Mouse (Mus musculus) mouse trophoblast stem cell (cell line): Measurements from ENCODE around the gene Gnl2.

Experiments used
- in situ Hi-C, 2 experiments: fragments of 300-500 bp; cut with MseI, MboI; formaldehyde crosslinking; loops; 2 replicates in 1 of 2; 3 replicates in 1 of 2; pipeline ENCODE4 v1.15.1; 2025

Gnl2 gene

DNA sequence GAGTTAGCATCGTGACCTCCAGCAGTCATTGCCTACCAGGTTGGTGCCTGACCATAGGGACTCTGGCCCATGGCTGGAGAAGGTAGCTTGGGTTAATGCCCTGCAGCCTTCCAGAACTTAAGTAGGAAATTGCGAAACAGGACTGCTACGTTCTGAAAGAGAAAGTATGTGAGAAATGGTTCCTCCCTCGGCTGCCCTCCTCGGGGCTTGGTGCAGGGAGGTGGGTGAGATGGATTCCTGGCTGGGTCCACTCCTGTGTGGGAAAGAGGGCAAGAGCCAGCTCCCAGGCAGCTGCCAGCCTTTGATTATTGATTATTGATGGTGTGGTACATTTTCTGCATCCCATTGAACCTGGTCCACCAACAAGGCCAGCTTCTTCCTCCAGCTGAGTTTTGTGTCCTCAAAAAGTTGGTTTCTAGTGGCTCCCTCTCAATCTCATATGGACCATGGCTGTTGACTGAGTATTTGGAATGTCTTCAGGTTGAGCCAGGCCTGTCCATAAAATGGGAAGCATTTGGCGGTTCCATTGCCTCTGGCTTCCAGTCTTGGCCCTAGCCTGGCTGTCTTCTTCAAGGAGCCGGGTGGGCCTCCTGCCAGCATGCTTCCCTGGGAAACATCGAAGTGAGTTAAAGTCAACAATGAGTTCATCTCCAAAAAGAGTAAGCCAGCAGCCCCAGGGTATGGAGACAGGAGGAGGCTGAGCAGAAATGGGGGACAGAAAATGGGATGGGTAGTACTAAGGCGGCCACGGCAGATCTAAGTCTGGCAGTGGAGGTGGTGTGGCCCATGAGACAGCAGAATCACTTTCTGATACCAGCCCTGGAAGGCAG is at the start of gene Gnl2:
Gnl2 (plus strand) TSS at position 780 of the 830 bp plus-strand sequence.
- in situ Hi-C loops = no loop called here

DNA sequence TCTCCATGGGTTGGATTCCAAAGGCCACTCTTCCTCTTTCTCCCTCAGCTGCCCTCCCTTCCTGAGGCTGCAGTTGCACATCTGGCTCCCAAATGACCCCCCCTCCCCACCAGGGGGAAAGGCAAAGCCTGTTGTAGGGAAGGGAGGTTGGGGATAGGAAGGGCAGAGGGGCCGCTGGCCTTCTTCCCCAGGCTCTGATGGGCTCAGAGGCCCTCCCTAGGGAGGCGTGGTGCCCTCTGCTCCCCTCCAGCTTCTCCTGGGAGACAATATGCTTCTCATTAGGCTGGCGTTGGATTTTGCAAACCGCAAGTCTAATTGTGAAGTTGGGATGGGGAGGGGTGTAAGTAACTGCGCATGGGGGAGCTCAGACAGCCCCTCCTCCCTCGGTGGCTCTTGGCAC is 47.7 kb upstream of the Gnl2 start:
- in situ Hi-C loops = no loop called here

DNA sequence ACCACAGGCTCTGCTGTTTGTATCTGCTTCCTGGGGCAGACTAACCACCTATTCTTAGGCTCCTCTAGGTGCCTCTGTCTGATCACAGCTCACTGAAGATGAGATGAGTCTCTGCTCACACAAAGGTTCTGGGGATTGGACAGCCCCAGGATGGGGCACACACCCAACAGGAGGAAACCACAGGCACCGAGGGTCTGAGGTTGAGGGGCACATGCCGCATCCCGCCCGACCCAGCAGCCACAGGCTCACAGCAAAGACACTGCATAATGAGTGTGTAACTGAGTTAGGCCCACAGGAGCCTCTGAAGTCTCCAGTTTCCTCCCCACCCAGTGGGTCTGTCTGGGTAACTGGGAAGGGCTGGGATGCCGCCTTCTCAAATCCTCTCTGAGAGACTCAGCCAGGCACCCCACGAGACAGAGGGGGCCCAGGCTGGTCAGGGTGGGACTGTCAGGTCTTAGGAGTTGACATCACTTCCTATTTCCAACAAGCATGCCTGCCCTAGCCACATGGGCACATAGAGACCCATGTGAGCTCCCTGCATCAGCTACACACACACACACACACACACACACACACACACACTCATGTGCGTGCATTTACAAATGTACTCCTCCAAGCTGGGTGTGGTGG is 47.1 kb upstream of the Gnl2 start:
- in situ Hi-C loops = no loop called here

DNA sequence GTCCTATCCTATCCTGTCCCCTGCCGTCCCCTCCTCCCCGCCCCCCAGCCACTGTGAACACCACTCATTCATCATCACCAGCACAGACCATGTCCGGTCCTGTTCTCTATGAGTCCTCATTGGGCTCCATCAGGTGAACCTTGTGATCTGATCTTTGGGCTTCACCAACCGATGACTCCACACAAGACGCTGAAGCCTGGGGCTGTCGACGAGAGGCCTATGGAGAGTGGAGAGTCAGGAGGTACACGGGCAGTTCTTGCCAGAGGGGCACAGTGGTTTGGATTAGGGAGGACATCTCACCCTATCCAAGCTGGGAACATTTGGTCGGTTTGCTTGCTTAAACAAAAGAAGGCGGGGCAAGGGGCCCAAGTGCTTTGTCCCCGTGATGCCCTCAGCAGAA is 46.2 kb upstream of the Gnl2 start:
- in situ Hi-C loops = no loop called here

DNA sequence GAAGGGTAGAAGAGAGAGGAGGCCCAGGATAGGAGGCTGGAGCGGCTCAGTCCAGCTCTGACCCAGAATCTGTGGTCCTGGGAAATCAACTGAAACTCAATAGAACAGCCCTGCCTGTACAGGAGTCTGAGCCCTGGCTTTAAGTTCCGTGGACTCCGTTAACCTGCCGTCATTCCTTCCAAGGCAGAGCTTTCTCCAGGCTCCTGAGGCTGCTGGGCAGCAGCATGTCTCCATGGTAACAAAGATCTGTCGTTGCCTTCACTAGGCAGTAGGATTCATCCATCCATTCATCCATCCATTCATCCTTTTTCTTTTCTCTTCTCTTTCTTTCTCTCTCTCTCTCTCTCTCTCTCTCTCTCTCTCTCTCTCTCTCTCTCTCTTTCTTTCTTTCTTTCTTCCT is 45.7 kb upstream of the Gnl2 start:
- in situ Hi-C loops = no loop called here

DNA sequence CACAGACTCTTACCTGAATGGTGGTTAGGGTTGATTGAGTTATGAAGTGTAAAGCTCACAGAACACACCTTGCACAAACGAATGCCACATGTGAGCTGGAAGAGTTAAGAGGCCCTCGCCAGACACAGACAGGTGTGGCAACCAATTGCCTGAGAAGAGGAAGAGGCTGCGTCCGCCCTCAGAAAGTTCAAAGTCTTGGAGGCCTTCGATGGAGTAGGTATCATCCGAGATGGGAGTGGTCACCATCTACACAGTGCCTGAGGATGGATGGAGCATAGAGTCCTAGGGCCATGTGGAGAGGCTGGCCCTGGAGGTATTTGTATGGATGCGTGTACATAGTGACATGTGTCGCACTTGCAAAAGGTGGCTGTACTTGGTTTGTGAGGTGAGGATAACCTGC is 45.3 kb upstream of the Gnl2 start:
- in situ Hi-C loops = no loop called here

DNA sequence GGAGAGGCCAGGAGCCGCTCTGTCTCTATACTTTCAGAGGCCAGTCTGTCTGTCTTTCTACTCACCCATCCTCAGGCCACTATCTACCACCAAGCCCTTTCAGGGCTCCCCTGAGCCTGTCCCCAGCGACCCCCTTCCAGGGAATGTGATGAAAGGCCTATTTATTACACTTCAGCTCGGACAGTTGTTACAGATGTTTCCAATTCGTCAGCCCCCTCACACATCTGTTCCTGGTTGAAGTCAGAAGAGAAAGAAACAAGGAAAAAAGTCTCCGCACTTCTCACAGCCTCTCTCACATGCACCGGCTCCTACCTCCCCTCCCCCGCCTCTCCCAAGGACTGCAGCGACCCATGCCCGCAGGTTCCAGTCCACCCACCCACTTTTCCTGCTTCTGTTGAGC is 44.1 kb upstream of the Gnl2 start:
- in situ Hi-C loops = no loop called here

DNA sequence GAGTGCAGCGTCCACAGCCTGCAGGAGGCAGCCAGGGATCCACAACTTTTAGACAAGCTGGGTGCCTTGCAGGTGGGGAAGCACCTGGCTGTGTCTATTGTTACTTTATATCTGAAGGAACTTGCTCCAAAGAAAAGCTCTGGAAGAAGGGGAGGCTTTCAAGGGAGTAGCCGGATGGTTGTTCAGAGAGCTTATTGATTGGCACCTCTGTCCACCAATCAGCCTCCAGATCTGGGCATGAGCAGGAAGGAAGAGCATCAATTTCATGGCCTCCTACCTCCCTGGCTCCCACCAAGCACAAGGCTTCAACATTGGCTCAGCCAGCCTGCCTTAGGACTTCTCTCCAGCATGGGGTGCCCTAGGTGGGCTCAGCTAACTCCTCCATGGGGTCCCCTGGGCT is 43.1 kb upstream of the Gnl2 start:
- in situ Hi-C loops = no loop called here

DNA sequence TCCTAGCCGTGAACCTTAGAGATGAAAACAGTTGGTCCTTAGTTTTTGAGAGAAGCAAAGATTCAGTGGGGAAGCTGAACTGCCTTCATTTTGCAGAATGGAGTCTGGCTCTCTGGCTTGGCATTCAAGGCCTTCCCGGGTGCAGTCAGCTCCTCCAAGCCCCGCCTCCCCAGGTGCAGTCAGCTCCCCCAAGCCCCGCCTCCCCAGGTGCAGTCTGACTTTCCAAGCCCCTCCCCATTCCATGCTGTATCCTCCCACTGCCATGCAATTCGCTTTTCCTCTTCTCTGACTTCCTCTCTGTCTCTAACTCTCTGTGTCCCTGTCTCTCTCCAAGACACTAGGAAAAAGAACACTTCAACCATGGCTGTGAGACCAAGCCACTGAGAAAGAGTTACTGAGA is 38.2 kb upstream of the Gnl2 start:
- in situ Hi-C loops = no loop called here

DNA sequence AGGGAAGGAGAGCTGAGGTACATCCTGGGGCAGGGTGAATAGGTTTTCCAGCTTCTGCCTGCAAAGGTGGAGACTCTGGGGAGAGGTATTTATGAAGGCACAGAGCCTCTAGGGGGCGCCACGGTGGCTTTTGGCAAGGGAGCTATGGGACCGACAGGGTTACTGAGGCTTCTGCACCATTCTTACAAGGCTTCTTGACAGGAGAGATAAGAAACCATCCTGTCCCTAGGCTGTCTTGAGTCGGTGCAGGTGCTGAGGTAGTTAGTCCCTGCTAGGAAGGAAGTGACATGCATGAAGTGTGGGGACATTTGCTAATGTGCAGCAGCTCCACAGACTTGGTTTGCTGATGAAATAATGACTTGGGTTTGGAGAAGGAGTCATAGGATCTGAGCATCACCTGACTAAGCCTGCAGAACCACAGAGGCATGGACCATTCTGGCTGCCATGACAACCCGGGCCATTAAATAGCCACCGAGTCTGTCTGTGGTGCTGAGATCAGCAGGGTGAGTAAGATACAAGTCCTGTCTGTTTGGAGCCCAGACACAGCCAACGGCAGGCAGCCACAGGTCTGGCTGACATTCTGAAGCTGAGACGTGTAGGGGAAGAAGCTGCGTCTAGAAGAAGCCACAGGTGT is 32.4 kb upstream of the Gnl2 start:
- in situ Hi-C loops = no loop called here

DNA sequence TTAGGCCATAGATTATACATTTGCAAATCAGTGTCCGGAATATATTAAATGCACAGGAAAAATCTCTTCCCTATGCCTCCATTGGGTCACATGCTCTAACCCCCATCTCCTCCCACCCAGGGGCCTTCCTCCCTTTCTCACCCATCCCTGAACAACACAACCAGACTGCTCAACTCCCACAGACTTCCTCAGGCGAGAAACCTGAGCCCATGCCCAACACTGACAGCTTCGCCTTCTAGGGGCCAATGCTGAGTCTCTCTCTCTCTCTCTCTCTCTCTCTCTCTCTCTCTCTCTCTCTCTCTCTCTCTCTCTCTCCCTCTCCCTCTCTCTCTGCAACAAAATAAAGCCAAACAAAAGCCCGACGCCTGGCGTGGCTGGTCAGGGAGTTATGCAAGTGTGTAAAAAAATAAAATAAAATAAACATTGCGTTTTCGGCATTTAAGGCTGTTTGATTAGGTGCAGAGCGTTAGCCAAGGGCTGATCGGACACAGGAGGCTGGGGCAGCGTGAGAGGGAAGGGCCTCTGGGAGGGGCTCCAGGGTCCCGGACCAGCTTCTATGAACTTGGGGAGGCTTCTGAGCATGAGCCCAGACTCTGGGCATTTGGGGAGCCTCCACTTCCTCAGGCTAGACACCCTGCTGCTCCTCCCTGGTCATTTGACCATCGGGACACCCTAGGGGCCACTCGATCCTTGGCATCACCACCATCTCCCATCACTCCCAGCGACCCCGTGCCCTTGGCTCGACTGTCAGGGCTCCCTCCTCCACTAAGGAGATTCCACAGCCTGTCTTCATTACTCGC is 31.3 kb upstream of the Gnl2 start:
- in situ Hi-C loops = no loop called here

DNA sequence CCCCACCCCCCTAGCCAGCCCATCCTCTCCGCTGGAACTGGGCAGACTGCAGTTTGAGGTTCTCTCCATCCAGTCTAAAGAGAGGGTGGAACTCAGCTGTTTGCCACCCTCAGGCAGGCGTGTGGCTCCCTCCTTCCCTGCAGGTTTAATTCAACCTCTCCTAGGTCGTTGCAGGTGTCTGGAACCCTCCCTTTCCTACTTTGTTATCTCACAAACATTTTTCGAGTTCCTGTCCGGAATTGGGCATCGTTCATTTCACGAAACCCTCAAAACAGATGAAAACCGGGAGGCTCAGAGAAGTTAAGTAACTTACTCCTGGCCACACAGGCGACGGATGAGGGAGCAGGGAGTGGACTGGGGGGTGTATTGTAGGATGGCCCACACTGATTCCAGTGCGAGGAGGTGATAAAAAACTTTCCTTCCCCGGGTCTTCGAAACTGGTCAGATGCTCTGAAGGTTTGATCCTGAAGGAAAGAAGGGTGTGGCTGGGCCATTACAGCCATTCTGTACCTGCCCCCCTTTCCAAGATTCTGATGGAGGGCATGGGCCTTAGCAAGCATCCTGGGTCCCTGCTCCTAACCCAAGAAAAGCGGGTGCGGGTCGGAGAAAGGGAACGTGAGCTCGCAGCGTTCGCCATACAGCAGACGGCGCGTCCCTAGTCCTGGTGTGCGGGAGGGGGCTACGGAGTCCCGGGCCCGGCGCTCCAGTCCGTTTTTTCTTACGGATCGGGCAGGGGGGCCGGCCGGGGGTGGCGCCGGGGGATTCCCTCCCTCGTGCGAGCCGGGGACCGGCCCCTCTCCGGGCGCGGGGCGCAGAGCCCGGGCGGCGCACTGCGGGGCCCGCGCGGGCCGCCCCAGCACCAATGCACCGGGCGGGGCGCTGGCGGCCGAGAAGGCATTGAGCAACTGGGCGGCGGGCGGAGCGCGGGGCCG is 30.4 kb upstream of the Gnl2 start, which contains the start of gene Rspo1:
Rspo1 (plus strand) TSS at position 760 of the 932 bp plus-strand sequence.
- in situ Hi-C loops = no loop called here

DNA sequence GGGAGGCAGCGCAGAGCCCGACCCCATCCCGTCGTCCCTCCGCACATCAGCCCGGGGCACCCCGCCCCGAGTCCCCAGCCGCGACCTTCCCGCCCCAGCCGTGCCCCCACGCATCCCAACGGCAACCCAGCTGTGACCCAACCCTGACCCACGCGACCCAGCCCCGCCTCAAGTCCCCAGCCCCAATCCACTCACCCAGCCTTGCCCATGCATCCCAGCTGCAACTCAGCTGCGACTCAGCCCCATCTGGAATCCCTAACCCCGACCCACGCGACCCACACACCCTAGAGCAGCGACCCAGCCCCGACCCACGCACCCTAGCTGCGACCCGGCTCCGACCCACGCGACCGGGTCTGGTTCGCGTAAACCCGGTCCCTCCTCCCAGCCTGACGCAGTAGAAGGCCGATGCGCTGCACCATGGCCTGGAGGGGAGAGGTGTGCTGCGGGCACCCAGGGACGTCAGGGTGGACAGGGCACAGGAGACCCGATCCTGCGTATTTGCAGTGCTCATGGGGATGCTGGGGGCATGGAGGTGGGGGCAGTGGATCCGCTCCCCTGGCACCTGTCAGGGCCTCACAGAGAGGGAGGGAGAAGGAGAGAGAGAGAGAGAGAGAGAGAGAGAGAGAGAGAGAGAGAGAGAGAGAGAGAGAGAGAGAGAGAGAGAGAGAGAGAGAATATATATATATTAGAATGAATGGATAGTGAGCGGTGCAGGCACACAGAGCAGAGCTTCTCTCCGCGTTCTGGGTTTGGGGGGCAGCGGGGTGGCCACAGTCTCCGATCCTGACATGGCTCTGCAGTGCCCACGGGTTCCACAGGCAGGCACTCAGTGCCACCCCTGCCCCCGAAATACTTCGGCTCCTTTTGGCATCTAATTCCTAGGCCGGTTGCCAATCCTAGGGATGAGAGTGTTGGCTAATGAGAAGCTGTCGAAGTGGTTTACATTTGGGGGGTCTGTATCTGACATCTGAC is 29.4 kb upstream of the Gnl2 start:
- in situ Hi-C loops = no loop called here

DNA sequence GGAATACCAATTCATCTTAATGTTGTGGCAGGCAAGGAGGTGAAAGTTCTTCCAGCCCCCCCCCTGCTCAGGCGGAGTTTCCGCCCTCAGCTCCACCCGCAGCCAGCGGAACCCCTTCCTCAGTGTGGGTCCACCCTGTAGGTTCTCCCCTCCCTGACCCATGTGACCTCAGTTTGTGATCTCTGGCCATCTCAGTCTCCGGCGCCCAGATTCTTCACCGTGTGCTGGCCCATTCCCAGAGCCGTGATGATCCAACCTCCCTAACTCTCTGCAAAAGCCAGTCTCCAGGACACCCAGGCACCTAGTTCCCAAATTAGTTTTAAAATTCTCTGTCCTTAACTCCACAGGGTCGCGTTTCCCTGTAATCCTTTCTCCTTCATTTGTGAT is 28.7 kb upstream of the Gnl2 start:
- in situ Hi-C loops = no loop called here

DNA sequence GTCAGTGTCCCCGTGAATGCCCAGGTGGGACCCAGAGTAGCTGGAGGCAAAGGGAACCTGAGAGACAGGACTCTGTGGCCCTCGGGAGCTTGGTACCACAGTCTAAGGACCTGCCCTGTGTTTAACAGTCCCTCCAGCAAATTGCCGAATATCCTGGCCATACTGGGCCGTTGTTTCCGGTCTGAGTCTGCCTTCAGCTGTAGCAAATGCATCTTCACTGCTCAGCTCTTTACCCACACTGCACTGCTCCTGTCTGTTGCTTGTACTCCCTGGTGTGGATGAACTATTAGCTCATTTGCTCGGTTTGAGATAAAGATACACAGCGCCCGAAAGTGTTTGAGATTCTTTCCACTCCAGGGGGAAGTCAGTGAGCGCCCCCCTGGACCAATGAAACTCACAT is 28.0 kb upstream of the Gnl2 start:
- in situ Hi-C loops = no loop called here

DNA sequence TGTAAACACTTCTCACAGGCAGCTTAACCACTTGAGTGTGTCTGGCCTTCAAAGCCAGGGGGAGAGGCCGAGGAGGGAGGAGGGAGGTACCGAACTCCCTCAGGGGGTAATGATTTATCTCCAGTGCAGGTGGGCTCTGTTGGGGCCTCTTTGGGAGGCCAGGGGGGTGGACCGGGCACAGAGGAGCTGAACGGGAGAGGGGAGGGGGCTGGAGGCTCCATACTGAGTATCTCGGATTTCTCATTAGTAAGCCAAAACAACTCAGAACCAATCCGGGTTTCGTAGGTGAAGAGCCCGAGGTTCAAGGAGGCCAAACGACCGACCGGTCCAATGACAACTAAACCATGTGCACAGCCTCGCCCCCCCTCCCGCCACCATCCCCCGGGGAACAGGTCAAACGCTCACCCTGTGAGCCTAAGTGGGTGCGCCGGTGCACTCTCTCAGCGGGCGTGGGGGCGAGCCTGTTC is 26.6 kb upstream of the Gnl2 start:
- in situ Hi-C loops = no loop called here

DNA sequence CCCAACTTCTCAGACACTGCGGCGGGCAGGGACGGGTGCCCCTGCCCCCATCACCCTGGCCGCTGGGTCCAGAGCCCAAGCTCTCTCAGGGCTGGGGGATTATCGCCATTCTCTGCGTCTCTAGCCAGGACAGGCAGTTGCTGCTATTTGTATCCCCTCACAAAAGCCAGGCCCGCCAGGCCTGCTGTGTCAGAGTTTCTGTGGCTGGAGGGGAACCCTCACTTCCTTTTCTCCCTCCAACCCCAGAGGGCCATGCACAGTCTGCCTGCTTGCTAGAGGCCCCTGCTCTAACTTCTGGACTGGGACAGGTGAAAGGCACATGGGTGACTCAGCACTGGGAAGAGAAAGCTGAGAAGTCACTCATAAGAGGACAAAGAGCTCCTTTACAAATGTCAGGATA is 26.1 kb upstream of the Gnl2 start:
- in situ Hi-C loops = no loop called here

DNA sequence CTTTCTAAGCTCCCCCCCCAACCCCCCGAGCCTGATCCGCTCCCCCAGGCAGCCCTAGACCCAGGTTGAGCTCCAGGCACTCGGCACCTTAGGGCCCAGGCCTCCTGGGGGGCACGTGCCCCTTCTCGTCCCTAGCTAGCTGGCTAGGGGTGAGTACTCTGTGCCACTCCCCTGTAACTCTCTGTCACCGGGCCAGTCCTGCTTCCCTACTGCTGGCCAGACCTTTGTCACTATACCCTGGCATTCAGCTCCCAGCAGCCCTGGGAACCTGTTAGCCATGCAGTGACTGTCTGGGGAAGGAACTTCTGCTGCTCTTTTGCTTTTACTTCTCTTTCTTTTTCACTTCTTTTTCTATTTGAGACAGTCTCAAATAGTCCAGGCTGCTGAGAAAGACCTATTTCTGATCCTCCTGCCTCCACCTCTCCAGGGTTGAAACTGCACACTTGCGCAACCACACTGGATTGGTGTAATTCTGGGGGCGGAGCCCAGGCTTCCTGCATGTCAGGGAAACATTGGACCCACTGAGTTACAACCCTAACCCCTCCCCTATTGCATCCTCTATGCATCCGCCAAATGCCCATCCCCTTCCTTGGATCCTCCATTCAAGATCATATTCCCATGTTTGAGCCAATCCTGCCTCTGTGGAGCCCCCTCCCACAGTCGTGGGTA is 18.8 kb upstream of the Gnl2 start:
- in situ Hi-C loops = no loop called here

DNA sequence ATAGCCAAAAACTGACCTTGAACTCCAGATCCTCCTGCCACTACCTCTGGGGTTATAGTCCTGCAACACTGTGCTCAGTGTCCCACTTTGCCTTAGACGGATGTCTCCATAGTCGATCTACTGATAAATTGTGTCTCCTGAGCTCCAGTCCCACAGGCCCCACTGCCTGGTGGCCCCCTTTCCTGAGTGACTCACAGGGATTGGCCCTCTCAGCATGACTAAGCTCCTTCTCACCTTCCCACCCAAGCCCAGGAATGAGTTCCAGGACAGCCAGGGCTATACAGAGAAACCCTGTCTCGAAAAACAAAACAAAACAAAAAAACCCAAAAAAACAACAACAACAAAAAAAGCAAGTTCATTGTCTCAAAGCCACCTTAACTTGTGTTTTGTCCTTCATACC is 16.8 kb upstream of the Gnl2 start:
- in situ Hi-C loops = no loop called here
